Mouse (Mus musculus): ENCODE measurements around the gene Usp49. TPM values are rescaled to one million over a fixed set of nuclear protein-coding genes. Genes with fewer than 3 reads are reported as not detected.
"Not testable (repeated sequence)": the region's sequence is repeated elsewhere in the genome, so short reads cannot be mapped to it uniquely, and the experiment has no call there.

Gene Usp49
- polyA plus RNA-seq, 1 experiment from 2014 or later = 3.0 TPM

GRCm38 (mm10) chr17:47633999-47634770 is 3.7 kb downstream of the Usp49 start:
- 0 out of 2 replicates have a peak, but pooled peaks cover 2% of the 10 kb centered on the region for H3K36me3 ChIP-seq (ENCODE audit: control insufficient read depth, insufficient read depth, low read length)
- H3K9ac ChIP-seq (ENCODE audit: low read length) = no peak overlapping the region
- no peak overlapping the region for H3K27ac ChIP-seq (replicated peaks in 1 of 2; ENCODE audit: control insufficient read depth in 1 of 2, insufficient read depth in 1 of 2, low read depth in 2 of 2, low read length in 2 of 2)
- ATAC-seq (ENCODE audit: insufficient number of reproducible peaks, insufficient read depth, low FRiP score, low read depth) = no peak
- H3K4me3 ChIP-seq (ENCODE audit: control insufficient read depth in 1 of 2, insufficient read depth in 1 of 2, low read depth in 1 of 2, low read length in 2 of 2) = no peak overlapping the region
- 77% methylated on average over 7 of the region's 7 CpGs for WGBS
- no peaks in the 10 kb centered on the region for H3K27me3 ChIP-seq (ENCODE audit: control insufficient read depth, insufficient read depth, low read length)
- H3K9me3 ChIP-seq (ENCODE audit: control insufficient read depth, low read length) = no peaks in the 10 kb centered on the region
- H3K4me1 ChIP-seq (ENCODE audit: control insufficient read depth in 2 of 2, insufficient read depth in 2 of 2, low read length in 2 of 2) = peaks cover 4 to 11% of the 10 kb centered on the region in 2 experiments
- H3K4me2 ChIP-seq (ENCODE audit: low read length) = no peak overlapping the region

DNA sequence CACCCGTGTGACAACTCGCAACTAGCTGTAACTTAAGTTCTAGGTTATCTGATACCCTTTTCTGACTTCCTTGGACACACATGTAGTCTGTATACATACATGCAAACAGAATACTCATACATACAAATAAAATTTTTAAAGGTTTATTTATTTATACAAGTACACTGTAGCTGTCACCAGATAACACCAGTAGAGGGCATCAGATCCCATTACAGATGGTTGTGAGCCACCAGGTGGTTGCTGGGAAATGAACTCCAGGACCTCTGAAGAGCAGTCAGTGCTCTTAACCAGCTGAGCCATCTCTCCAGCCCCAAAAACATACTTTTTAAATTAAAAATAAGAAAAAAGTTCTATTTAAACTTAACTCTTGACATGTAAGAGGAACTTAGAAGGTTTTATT is 12.5 kb downstream of the Usp49 start:
- ATAC-seq (ENCODE audit: insufficient number of reproducible peaks, insufficient read depth, low FRiP score, low read depth) = no peak
- no peaks in the 10 kb centered on the region for H3K27me3 ChIP-seq (ENCODE audit: control insufficient read depth, insufficient read depth, low read length)
- H3K27ac ChIP-seq (replicated peaks in 1 of 2; ENCODE audit: control insufficient read depth in 1 of 2, insufficient read depth in 1 of 2, low read depth in 2 of 2, low read length in 2 of 2) = no peak overlapping the region
- 88% methylated on average over 2 of the region's 2 CpGs for WGBS
- no peak overlapping the region for H3K4me3 ChIP-seq (ENCODE audit: control insufficient read depth in 1 of 2, insufficient read depth in 1 of 2, low read depth in 1 of 2, low read length in 2 of 2)
- H3K36me3 ChIP-seq (ENCODE audit: control insufficient read depth, insufficient read depth, low read length) = no peaks in the 10 kb centered on the region
- no peak overlapping the region for H3K9ac ChIP-seq (ENCODE audit: low read length)
- no peaks in the 10 kb centered on the region for H3K9me3 ChIP-seq (ENCODE audit: control insufficient read depth, low read length)
- no peak overlapping the region for H3K4me2 ChIP-seq (ENCODE audit: low read length)
- no peaks in the 10 kb centered on the region for H3K4me1 ChIP-seq (ENCODE audit: control insufficient read depth in 2 of 2, insufficient read depth in 2 of 2, low read length in 2 of 2)

DNA sequence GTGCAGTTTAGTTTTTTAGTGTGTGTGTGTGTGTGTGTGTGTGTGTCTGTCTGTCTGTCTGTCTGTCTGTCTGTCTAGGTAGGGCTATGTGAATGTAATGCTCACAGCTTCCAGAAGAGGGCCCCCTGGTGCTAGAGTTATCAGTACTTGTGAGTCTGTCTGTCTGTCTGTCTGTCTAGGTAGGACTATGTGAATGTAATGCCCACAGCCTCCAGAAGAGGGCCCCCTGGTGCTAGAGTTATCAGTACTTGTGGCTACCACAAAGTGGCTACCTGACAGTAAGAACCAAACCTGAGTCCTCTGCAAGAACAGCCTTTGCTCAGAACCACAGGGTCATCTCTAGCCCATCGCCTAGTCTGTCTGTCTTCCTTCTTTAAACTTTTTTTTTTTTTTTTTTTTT is 16.2 kb downstream of the Usp49 start:
- no peaks in the 10 kb centered on the region for H3K4me1 ChIP-seq (ENCODE audit: control insufficient read depth in 2 of 2, insufficient read depth in 2 of 2, low read length in 2 of 2)
- no peaks in the 10 kb centered on the region for H3K9me3 ChIP-seq (ENCODE audit: control insufficient read depth, low read length)
- H3K9ac ChIP-seq (ENCODE audit: low read length) = no peak overlapping the region
- H3K27ac ChIP-seq (replicated peaks in 1 of 2; ENCODE audit: control insufficient read depth in 1 of 2, insufficient read depth in 1 of 2, low read depth in 2 of 2, low read length in 2 of 2) = no peak overlapping the region
- H3K4me2 ChIP-seq (ENCODE audit: low read length) = no peak overlapping the region
- no peaks in the 10 kb centered on the region for H3K27me3 ChIP-seq (ENCODE audit: control insufficient read depth, insufficient read depth, low read length)
- peaks cover 8% of the 10 kb centered on the region for H3K36me3 ChIP-seq (ENCODE audit: control insufficient read depth, insufficient read depth, low read length)
- 95% methylated on average over 1 of the region's 1 CpGs for WGBS
- ATAC-seq (ENCODE audit: insufficient number of reproducible peaks, insufficient read depth, low FRiP score, low read depth) = no peak
- no peak overlapping the region for H3K4me3 ChIP-seq (ENCODE audit: control insufficient read depth in 1 of 2, insufficient read depth in 1 of 2, low read depth in 1 of 2, low read length in 2 of 2)

GRCm38 (mm10) chr17:47648966-47649365 is 18.5 kb downstream of the Usp49 start:
- 66% methylated on average over 4 of the region's 4 CpGs for WGBS
- H3K27ac ChIP-seq (replicated peaks in 1 of 2; ENCODE audit: control insufficient read depth in 1 of 2, insufficient read depth in 1 of 2, low read depth in 2 of 2, low read length in 2 of 2) = no peak overlapping the region
- no peak overlapping the region for H3K4me2 ChIP-seq (ENCODE audit: low read length)
- peaks cover 8% of the 10 kb centered on the region for H3K36me3 ChIP-seq (ENCODE audit: control insufficient read depth, insufficient read depth, low read length)
- H3K9me3 ChIP-seq (ENCODE audit: control insufficient read depth, low read length) = no peaks in the 10 kb centered on the region
- H3K4me3 ChIP-seq (ENCODE audit: control insufficient read depth in 1 of 2, insufficient read depth in 1 of 2, low read depth in 1 of 2, low read length in 2 of 2) = no peak overlapping the region
- no peak for ATAC-seq (ENCODE audit: insufficient number of reproducible peaks, insufficient read depth, low FRiP score, low read depth)
- H3K27me3 ChIP-seq (ENCODE audit: control insufficient read depth, insufficient read depth, low read length) = no peaks in the 10 kb centered on the region
- no peak overlapping the region for H3K9ac ChIP-seq (ENCODE audit: low read length)
- H3K4me1 ChIP-seq (ENCODE audit: control insufficient read depth in 2 of 2, insufficient read depth in 2 of 2, low read length in 2 of 2) = no peaks in the 10 kb centered on the region

- no peak overlapping the region for H3K9ac ChIP-seq (ENCODE audit: low read length)
- 80% methylated on average over 2 of the region's 2 CpGs for WGBS
- H3K9me3 ChIP-seq (ENCODE audit: control insufficient read depth, low read length) = no peaks in the 10 kb centered on the region
- H3K27me3 ChIP-seq (ENCODE audit: control insufficient read depth, insufficient read depth, low read length) = no peaks in the 10 kb centered on the region
- H3K36me3 ChIP-seq (ENCODE audit: control insufficient read depth, insufficient read depth, low read length) = peaks cover 11% of the 10 kb centered on the region
- no peaks in the 10 kb centered on the region for H3K4me1 ChIP-seq (ENCODE audit: control insufficient read depth in 2 of 2, insufficient read depth in 2 of 2, low read length in 2 of 2)
- H3K27ac ChIP-seq (replicated peaks in 1 of 2; ENCODE audit: control insufficient read depth in 1 of 2, insufficient read depth in 1 of 2, low read depth in 2 of 2, low read length in 2 of 2) = no peak overlapping the region
- no peak for ATAC-seq (ENCODE audit: insufficient number of reproducible peaks, insufficient read depth, low FRiP score, low read depth)
- H3K4me2 ChIP-seq (ENCODE audit: low read length) = no peak overlapping the region
- H3K4me3 ChIP-seq (ENCODE audit: control insufficient read depth in 1 of 2, insufficient read depth in 1 of 2, low read depth in 1 of 2, low read length in 2 of 2) = no peak overlapping the region
These were observed 21.5 kb downstream of the Usp49 start for GRCm38 (mm10) chr17:47651953-47652352.

- not testable (repeated sequence) for H3K9me3 ChIP-seq (ENCODE audit: control insufficient read depth, low read length); H3K9ac ChIP-seq (ENCODE audit: low read length); ATAC-seq (ENCODE audit: insufficient number of reproducible peaks, insufficient read depth, low FRiP score, low read depth); H3K4me3 ChIP-seq (ENCODE audit: control insufficient read depth in 1 of 2, insufficient read depth in 1 of 2, low read depth in 1 of 2, low read length in 2 of 2); H3K27me3 ChIP-seq (ENCODE audit: control insufficient read depth, insufficient read depth, low read length); H3K4me2 ChIP-seq (ENCODE audit: low read length); H3K27ac ChIP-seq (replicated peaks in 1 of 2; ENCODE audit: control insufficient read depth in 1 of 2, insufficient read depth in 1 of 2, low read depth in 2 of 2, low read length in 2 of 2); H3K4me1 ChIP-seq (ENCODE audit: control insufficient read depth in 2 of 2, insufficient read depth in 2 of 2, low read length in 2 of 2)
- peaks cover 11% of the 10 kb centered on the region for H3K36me3 ChIP-seq (ENCODE audit: control insufficient read depth, insufficient read depth, low read length)
- 90% methylated on average over 8 of the region's 8 CpGs for WGBS
These were observed 23.9 kb downstream of the Usp49 start for GRCm38 (mm10) chr17:47654346-47654745.

- Histone ChIP-seq H3K9me3 (ENCODE audit: control insufficient read depth, low read length) (no peaks in the 10 kb centered on the region), H3K27me3 (ENCODE audit: control insufficient read depth, insufficient read depth, low read length) (no peaks in the 10 kb centered on the region), H3K9ac (ENCODE audit: low read length) (no peak overlapping the region), H3K4me2 (ENCODE audit: low read length) (no peak overlapping the region), H3K4me3 (ENCODE audit: control insufficient read depth in 1 of 2, insufficient read depth in 1 of 2, low read depth in 1 of 2, low read length in 2 of 2) (no peak overlapping the region), H3K4me1 (ENCODE audit: control insufficient read depth in 2 of 2, insufficient read depth in 2 of 2, low read length in 2 of 2) (no peaks in the 10 kb centered on the region), H3K36me3 (ENCODE audit: control insufficient read depth, insufficient read depth, low read length) (peaks cover 5% of the 10 kb centered on the region), H3K27ac (replicated peaks in 1 of 2; ENCODE audit: control insufficient read depth in 1 of 2, insufficient read depth in 1 of 2, low read depth in 2 of 2, low read length in 2 of 2) (no peak overlapping the region)
- 81% methylated on average over 5 of the region's 5 CpGs for WGBS
- ATAC-seq (ENCODE audit: insufficient number of reproducible peaks, insufficient read depth, low FRiP score, low read depth) = no peak
These were observed 25.2 kb downstream of the Usp49 start for GRCm38 (mm10) chr17:47655697-47656096.

GRCm38 (mm10) chr17:47657901-47658300 is 27.4 kb downstream of the Usp49 start:
- Histone ChIP-seq H3K9me3 (ENCODE audit: control insufficient read depth, low read length) (no peaks in the 10 kb centered on the region), H3K4me1 (ENCODE audit: control insufficient read depth in 2 of 2, insufficient read depth in 2 of 2, low read length in 2 of 2) (no peaks in the 10 kb centered on the region), H3K27me3 (ENCODE audit: control insufficient read depth, insufficient read depth, low read length) (no peaks in the 10 kb centered on the region), H3K36me3 (ENCODE audit: control insufficient read depth, insufficient read depth, low read length) (peaks cover 3% of the 10 kb centered on the region; the same call in 1 of the 2 replicates), H3K27ac (replicated peaks in 1 of 2; ENCODE audit: control insufficient read depth in 1 of 2, insufficient read depth in 1 of 2, low read depth in 2 of 2, low read length in 2 of 2) (no peak overlapping the region), H3K9ac (ENCODE audit: low read length) (no peak overlapping the region), H3K4me3 (ENCODE audit: control insufficient read depth in 1 of 2, insufficient read depth in 1 of 2, low read depth in 1 of 2, low read length in 2 of 2) (no peak overlapping the region), H3K4me2 (ENCODE audit: low read length) (no peak overlapping the region)
- ATAC-seq (ENCODE audit: insufficient number of reproducible peaks, insufficient read depth, low FRiP score, low read depth) = no peak
- 80% methylated on average over 4 of the region's 4 CpGs for WGBS

Data from heart, embryonic 14.5 days (tissue).